Mouse (Mus musculus): ENCODE results near the gene Gjc2. TPM values are rescaled to one million over a fixed set of nuclear protein-coding genes. Genes with fewer than 3 reads are reported as not detected.

Gjc2 gene
- total and polyA plus RNA-seq, 3 experiments, result 0.45 to 0.72 (median 0.57) TPM

GRCm38 (mm10) chr11:59161398-59161797, 21.6 kb downstream of the Gjc2 start:
- 47% methylated on average over 5 of the region's 5 CpGs for WGBS
- DNase-seq, result peak; percentile 47 to 65
- peak overlapping the region; percentile 69 for H3K27ac ChIP-seq
- intact Hi-C loops (cut with DNase I), result loop anchor here (2.0 kb wide), 1 partner anchor 21 kb away; the partner anchor contains the start of gene Gjc2
- no peak overlapping the region for H3K9ac ChIP-seq (ENCODE audit: low read depth, low read length)
- H3K27me3 ChIP-seq (ENCODE audit: control insufficient read depth, insufficient read depth, low read length), result no peaks in the 10 kb centered on the region
- TF ChIP-seq CTCF (IDR thresholded peaks at IDR 0.05) (peak; percentile 55), POLR2A (IDR thresholded peaks at IDR 0.05; ENCODE audit: insufficient read depth, low read depth, low read length) (no peak), EP300 (IDR thresholded peaks at IDR 0.05; ENCODE audit: insufficient read depth, low read depth, low read length) (peak; percentile 74; the same call in 1 of the 2 replicates)
- no peaks in the 10 kb centered on the region for H3K36me3 ChIP-seq (ENCODE audit: control insufficient read depth, insufficient read depth, low read length)
- H3K4me3 ChIP-seq, result no peak overlapping the region
- H3K4me1 ChIP-seq (ENCODE audit: control insufficient read depth, insufficient read depth, low read length), result peaks cover 9% of the 10 kb centered on the region
- no peaks in the 10 kb centered on the region for H3K79me2 ChIP-seq (replicated peaks; ENCODE audit: control insufficient read depth, insufficient read depth, low read length)

- H3K79me2 ChIP-seq (replicated peaks; ENCODE audit: control insufficient read depth, insufficient read depth, low read length), result no peaks in the 10 kb centered on the region
- H3K9ac ChIP-seq (ENCODE audit: low read depth, low read length), result no peak overlapping the region
- DNase-seq, result peak in 1 of 2 experiments; percentile 15
- H3K27me3 ChIP-seq (ENCODE audit: control insufficient read depth, insufficient read depth, low read length), result no peaks in the 10 kb centered on the region
- intact Hi-C loops (cut with DNase I), result no loop called here
- WGBS, result 88% methylated on average over 4 of the region's 4 CpGs
- H3K4me1 ChIP-seq (ENCODE audit: control insufficient read depth, insufficient read depth, low read length), result peaks cover 9% of the 10 kb centered on the region
- no peak overlapping the region for H3K4me3 ChIP-seq
- TF ChIP-seq CTCF (IDR thresholded peaks at IDR 0.05), result no peak
- TF ChIP-seq POLR2A (IDR thresholded peaks at IDR 0.05; ENCODE audit: insufficient read depth, low read depth, low read length), result no peak
- TF ChIP-seq EP300 (IDR thresholded peaks at IDR 0.05; ENCODE audit: insufficient read depth, low read depth, low read length), result no peak
- no peak overlapping the region for H3K27ac ChIP-seq
- no peaks in the 10 kb centered on the region for H3K36me3 ChIP-seq (ENCODE audit: control insufficient read depth, insufficient read depth, low read length)
Observed at GRCm38 (mm10) chr11:59159558-59159957, 23.5 kb downstream of the Gjc2 start.

- Histone ChIP-seq H3K27ac (no peak overlapping the region), H3K27me3 (ENCODE audit: control insufficient read depth, insufficient read depth, low read length) (no peaks in the 10 kb centered on the region), H3K4me1 (ENCODE audit: control insufficient read depth, insufficient read depth, low read length) (peaks cover 6% of the 10 kb centered on the region), H3K4me3 (no peak overlapping the region), H3K36me3 (ENCODE audit: control insufficient read depth, insufficient read depth, low read length) (no peaks in the 10 kb centered on the region), H3K9ac (ENCODE audit: low read depth, low read length) (no peak overlapping the region), H3K79me2 (replicated peaks; ENCODE audit: control insufficient read depth, insufficient read depth, low read length) (no peaks in the 10 kb centered on the region)
- intact Hi-C loops (cut with DNase I), result no loop called here
- TF ChIP-seq CTCF (IDR thresholded peaks at IDR 0.05), result no peak
- TF ChIP-seq POLR2A (IDR thresholded peaks at IDR 0.05; ENCODE audit: insufficient read depth, low read depth, low read length), result no peak
- TF ChIP-seq EP300 (IDR thresholded peaks at IDR 0.05; ENCODE audit: insufficient read depth, low read depth, low read length), result no peak
- DNase-seq, result peak in 1 of 2 experiments; percentile 14
- WGBS, result 94% methylated on average over 13 of the region's 13 CpGs
Observed at GRCm38 (mm10) chr11:59159099-59159498, 23.9 kb downstream of the Gjc2 start.

GRCm38 (mm10) chr11:59155900-59156299, 27.1 kb downstream of the Gjc2 start:
- Histone ChIP-seq H3K36me3 (ENCODE audit: control insufficient read depth, insufficient read depth, low read length) (no peaks in the 10 kb centered on the region), H3K27ac (no peak overlapping the region), H3K27me3 (ENCODE audit: control insufficient read depth, insufficient read depth, low read length) (no peaks in the 10 kb centered on the region), H3K4me3 (no peak overlapping the region), H3K4me1 (ENCODE audit: control insufficient read depth, insufficient read depth, low read length) (no peaks in the 10 kb centered on the region), H3K79me2 (replicated peaks; ENCODE audit: control insufficient read depth, insufficient read depth, low read length) (no peaks in the 10 kb centered on the region), H3K9ac (ENCODE audit: low read depth, low read length) (no peak overlapping the region)
- WGBS, result 85% methylated on average over 5 of the region's 5 CpGs
- intact Hi-C loops (cut with DNase I), result no loop called here
- no peak for TF ChIP-seq POLR2A (IDR thresholded peaks at IDR 0.05; ENCODE audit: insufficient read depth, low read depth, low read length)
- no peak for TF ChIP-seq CTCF (IDR thresholded peaks at IDR 0.05)
- TF ChIP-seq EP300 (IDR thresholded peaks at IDR 0.05; ENCODE audit: insufficient read depth, low read depth, low read length), result no peak
- DNase-seq, result no peak

GRCm38 (mm10) chr11:59154220-59154619, 28.8 kb downstream of the Gjc2 start:
- intact Hi-C loops (cut with DNase I), result no loop called here
- H3K4me3 ChIP-seq, result no peak overlapping the region
- TF ChIP-seq EP300 (IDR thresholded peaks at IDR 0.05; ENCODE audit: insufficient read depth, low read depth, low read length), result 0 out of 2 replicates have a peak, but pooled peaks have one; percentile 20
- TF ChIP-seq POLR2A (IDR thresholded peaks at IDR 0.05; ENCODE audit: insufficient read depth, low read depth, low read length), result no peak
- no peaks in the 10 kb centered on the region for H3K27me3 ChIP-seq (ENCODE audit: control insufficient read depth, insufficient read depth, low read length)
- H3K4me1 ChIP-seq (ENCODE audit: control insufficient read depth, insufficient read depth, low read length), result no peaks in the 10 kb centered on the region
- H3K36me3 ChIP-seq (ENCODE audit: control insufficient read depth, insufficient read depth, low read length), result no peaks in the 10 kb centered on the region
- H3K79me2 ChIP-seq (replicated peaks; ENCODE audit: control insufficient read depth, insufficient read depth, low read length), result no peaks in the 10 kb centered on the region
- peak in 1 of 2 experiments; percentile 15 for DNase-seq
- no peak overlapping the region for H3K9ac ChIP-seq (ENCODE audit: low read depth, low read length)
- 59% methylated on average over 7 of the region's 7 CpGs for WGBS
- H3K27ac ChIP-seq, result no peak overlapping the region

- H3K79me2 ChIP-seq (replicated peaks; ENCODE audit: control insufficient read depth, insufficient read depth, low read length), result no peaks in the 10 kb centered on the region
- no peak for DNase-seq
- intact Hi-C loops (cut with DNase I), result no loop called here
- no peak overlapping the region for H3K4me3 ChIP-seq
- no peaks in the 10 kb centered on the region for H3K4me1 ChIP-seq (ENCODE audit: control insufficient read depth, insufficient read depth, low read length)
- no peaks in the 10 kb centered on the region for H3K36me3 ChIP-seq (ENCODE audit: control insufficient read depth, insufficient read depth, low read length)
- no peak overlapping the region for H3K9ac ChIP-seq (ENCODE audit: low read depth, low read length)
- TF ChIP-seq CTCF (IDR thresholded peaks at IDR 0.05) (peak; percentile 37; the same call in 1 of the 2 replicates), POLR2A (IDR thresholded peaks at IDR 0.05; ENCODE audit: insufficient read depth, low read depth, low read length) (no peak)
- no peak overlapping the region for H3K27ac ChIP-seq
- no peaks in the 10 kb centered on the region for H3K27me3 ChIP-seq (ENCODE audit: control insufficient read depth, insufficient read depth, low read length)
- WGBS, result 48% methylated on average over 3 of the region's 3 CpGs
Observed at GRCm38 (mm10) chr11:59151729-59152128, 31.3 kb downstream of the Gjc2 start.

Measured in heart, adult 2 months (tissue).